Mouse (Mus musculus) adrenal gland, adult (tissue): Measurements from ENCODE around the gene Stx17.

Experiments
- DNase-seq, 2 experiments: peaks; one replicate each; pipeline ENCODE4 v3.0.0; 2022 to 2023; ENCODE audit warnings: low spot score in 1 of 2; ENCODE audit not compliant: inconsistent age in 2 of 2

Stx17 gene

DNA sequence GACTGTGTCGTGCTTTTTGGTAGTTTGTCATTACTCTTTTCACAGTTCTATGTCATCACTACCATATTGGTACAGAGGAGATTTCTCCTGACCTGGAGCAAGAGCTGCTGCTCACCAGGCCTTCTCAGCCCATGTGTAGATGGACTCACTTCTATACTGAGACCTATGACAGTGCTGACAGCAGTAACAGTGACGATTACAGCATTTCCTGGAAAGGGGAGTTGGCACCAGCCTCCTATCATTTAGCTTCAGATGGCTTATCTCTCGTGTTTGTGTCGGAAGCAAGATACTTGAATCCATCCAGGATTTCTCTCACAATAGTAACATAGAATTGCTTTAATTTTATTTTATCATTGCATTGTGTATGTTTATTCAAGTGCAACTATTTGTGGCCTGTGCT, 35.7 kb downstream of the Stx17 start:
- no peak for DNase-seq

- DNase-seq, result peak; percentile 63 to 77
Measured at GRCm38 (mm10) chr4:48163851-48164250, 39.1 kb downstream of the Stx17 start.

DNA sequence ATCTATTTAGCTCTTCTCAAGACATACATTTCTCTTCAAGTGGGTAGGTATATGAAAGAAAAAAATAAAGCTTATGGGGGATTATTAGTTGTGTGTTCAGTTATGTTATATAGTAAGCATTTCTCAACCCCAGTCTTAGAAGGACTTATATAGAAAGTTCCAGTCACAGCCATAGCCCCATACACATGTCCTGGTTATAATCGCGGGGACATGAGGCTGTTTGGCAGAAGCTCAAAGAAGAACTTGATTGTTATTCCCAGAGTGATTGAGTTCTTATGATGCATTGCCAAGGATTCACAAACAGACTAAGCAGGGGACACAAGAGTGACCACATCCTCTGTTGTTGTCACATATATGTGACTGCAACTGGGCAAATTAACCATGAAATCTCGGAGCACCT, 51.0 kb downstream of the Stx17 start:
- DNase-seq, result no peak

GRCm38 (mm10) chr4:48180922-48181321, 56.2 kb downstream of the Stx17 start:
- DNase-seq, result no peak

DNA sequence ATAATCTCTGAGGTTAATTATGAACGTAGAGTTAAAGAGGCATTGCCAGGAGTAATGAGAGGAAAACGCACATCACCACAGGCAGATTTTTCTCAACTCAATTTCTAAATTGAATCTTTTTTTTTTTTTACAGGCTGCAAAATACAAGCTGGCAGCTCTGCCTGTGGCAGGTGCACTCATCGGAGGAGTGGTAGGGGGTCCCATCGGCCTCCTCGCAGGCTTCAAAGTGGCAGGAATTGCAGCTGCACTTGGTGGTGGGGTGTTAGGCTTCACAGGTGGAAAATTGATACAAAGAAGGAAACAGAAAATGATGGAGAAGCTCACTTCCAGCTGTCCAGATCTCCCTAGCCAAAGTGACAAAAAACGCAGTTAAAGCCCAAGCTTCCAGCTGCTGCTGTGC, 56.7 kb downstream of the Stx17 start:
- DNase-seq, result no peak

DNA sequence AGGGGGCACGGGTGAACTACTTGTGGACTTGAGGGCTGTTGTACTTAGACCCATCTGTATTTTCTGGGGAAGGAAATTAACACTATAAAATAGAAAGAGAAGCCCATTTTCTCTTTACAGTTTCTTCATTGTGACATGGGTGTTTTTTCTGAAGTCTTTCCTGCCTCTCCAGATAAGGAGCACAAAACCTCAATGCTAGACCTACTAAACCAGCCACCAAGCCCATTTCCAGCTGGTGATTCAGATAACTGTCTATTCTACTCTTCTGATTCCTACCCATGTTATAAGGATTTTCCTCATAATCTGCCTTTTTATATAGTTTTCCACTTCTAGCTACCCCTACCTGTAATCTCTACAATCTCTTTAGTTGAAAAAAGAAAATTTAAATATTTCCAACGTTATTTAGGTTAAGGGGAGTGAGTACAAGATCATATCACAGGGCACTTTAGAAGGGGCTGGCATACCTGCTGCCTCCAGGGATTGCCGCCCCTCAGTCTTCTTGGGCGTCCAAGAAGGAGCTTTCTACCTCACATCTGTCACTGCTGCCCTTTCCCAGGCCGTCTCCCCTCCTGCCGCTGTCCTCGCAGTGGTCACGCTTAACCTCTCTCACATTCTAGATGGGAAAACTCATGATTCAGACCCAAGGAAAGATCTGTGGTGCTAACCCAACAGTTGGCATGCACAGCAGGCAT, 57.5 kb downstream of the Stx17 start:
- DNase-seq, result no peak

- no peak for DNase-seq
Measured at GRCm38 (mm10) chr4:48197925-48198324, 73.2 kb downstream of the Stx17 start.

GRCm38 (mm10) chr4:48198447-48198846, 73.7 kb downstream of the Stx17 start:
- no peak for DNase-seq

DNA sequence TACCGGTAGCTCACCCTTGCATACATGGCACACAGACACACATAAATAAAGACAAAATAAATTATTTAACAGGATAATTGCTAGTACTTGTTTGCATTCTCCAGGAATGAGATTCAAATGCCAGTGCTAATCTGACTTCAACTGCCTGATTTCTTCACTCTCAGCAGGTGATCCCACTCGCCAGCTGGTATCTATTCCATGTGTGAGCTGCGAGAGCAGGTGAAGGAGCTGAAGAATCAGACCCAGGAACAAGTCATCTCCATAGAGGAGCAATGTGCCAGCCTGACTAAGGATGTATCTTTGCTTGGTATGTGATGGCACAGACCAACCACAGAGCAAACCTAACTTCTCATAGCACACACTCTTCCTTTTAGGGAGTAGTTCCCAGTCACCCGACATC, 78.8 kb downstream of the Stx17 start:
- no peak for DNase-seq

- DNase-seq, result peak; percentile 74 to 93
Measured at GRCm38 (mm10) chr4:48225173-48225572, 100.5 kb downstream of the Stx17 start.

DNA sequence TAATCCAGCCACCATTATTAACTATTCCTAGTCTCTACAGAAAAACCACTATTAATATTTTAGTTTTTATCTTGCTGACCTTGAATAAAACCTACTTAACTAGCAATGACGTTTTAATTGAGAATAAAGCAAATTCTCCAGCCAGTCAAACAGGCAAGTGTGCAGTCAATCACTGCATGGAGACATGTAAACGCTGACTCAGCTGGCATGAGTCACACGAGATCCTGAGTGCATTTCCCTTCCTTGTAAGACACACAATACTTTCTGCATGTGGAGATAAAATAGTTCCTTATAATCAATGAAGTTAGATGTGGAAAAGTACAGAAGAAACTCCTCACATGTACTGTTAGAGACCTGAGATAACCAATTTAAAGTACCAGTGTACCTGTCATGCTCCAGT, 100.9 kb downstream of the Stx17 start:
- DNase-seq, result peak; percentile 58 to 81

GRCm38 (mm10) chr4:48226800-48227199, 102.1 kb downstream of the Stx17 start:
- no peak for DNase-seq
